Mouse (Mus musculus) embryonic fibroblast, embryonic 13.5 days (primary cell): ENCODE measurements at regions not wholly inside any gene's neighbourhood (a gene's known extent, or its start where the extent isn't known, plus 50 kb on each side); places are given as distances from the start of the nearest gene placed in this dataset.

ENCODE experiments used
- CTCF ChIP-seq: IDR thresholded peaks from 2 replicates; pipeline ENCODE4 v1.5.1; 2011; ENCODE audit warnings: mild to moderate bottlenecking, control low read depth, low read length, moderate library complexity, borderline replicate concordance; ENCODE audit not compliant: insufficient read depth
- POLR2A ChIP-seq: IDR thresholded peaks from 2 replicates; pipeline ENCODE4 v1.6.1; 2011; ENCODE audit warnings: low read depth, mild to moderate bottlenecking, control low read depth, low read length, moderate library complexity

- TF ChIP-seq CTCF (no peak), POLR2A (no peak)
Measured at GRCm38 (mm10) chr6:52416491-52416890, 103.2 kb downstream of the Evx1 start.
